Mouse (Mus musculus) heart, adult 2 months (tissue): ENCODE measurements around the gene 1700113H08Rik.

Experiments used
- CTCF ChIP-seq: fragments of 200-600 bp; IDR thresholded peaks from 2 replicates; pipeline ENCODE4 v1.8.1; 2022; ENCODE audit warnings: antibody characterized with exemption, mild to moderate bottlenecking, moderate library complexity
- POLR2A ChIP-seq: fragments of 200-500 bp; IDR thresholded peaks from 2 replicates; pipeline ENCODE4 v1.6.1; 2011; ENCODE audit warnings: mild to moderate bottlenecking, low read depth, low read length, control low read depth; ENCODE audit not compliant: insufficient read depth

DNA sequence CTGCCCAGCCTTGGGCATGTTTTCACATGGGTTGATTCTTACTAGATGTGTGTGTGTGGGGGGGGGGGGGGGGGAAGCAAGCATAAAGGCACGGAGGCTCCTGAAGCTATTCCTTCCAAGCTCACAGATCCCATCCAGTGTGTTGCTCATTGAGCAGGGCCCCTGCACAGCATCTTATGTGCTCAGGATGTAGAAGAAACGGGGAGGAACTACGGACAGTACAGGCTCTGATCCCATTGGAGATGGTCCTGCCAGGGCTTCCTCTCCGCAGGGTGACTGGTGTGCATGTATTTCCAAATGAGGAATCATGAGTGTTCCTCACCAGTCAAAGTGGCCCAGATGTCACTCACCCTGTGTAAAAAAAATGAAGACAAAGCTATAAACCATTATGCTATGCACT lies 42.8 kb downstream of the 1700113H08Rik start:
- TF ChIP-seq CTCF: no peak
- TF ChIP-seq POLR2A: no peak
